Mouse (Mus musculus): ENCODE results near the gene Anks1. TPM values are rescaled to one million over a fixed set of nuclear protein-coding genes. Genes with fewer than 3 reads are reported as not detected.

Anks1 gene
- polyA plus RNA-seq, 1 experiment from 2014 or later, result 6.7 TPM

DNA sequence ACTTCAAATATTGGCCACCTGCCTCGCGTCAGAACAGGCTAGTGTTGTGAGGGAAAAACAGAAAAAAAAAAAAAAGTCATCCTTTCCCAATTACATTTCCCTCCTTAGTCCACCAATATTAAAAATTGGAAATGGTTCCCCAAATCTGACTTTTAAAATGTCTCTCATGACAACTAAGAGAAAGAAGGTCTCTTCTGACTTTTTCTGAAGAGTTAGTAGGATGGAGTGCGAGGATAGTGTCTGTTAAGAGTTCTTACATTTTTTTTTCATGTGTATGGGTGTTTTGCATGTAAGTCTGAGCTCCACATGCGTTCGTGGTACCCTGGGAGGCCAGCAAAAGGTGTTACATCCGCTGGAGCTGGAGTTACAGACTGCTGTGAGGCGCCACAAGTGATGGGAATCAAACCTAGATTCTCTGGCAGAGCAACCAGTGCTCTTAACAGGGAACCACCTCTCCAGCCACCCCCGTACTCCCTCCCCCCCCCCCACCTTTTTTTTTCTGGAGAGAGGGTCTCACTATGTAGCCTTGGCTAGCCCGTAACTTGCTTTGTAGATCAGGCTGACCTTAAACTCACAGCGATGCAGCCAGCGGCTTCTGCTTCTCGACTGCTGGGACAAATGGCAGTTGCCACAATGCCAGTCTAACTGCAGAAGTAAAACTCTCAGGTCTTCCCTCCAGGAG is 759 bp upstream of the Anks1 start:
- Histone ChIP-seq H3K27me3 (replicated peaks) (no peaks in the 10 kb centered on the region), H3K36me3 (peaks cover 17% of the 10 kb centered on the region), H3K4me1 (peaks cover 34% of the 10 kb centered on the region), H3K9me3 (replicated peaks) (no peaks in the 10 kb centered on the region), H3K4me3 (peak overlapping the region; percentile 91), H3K4me2 (peak overlapping the region; percentile 98), H3K27ac (peak overlapping the region; percentile 89), H3K9ac (peak overlapping the region; percentile 88)
- 1% methylated on average over 12 of the region's 12 CpGs for WGBS (ENCODE audit: insufficient replicate concordance)
- ATAC-seq, result peak; percentile 47; the same call in 1 of the 2 replicates

DNA sequence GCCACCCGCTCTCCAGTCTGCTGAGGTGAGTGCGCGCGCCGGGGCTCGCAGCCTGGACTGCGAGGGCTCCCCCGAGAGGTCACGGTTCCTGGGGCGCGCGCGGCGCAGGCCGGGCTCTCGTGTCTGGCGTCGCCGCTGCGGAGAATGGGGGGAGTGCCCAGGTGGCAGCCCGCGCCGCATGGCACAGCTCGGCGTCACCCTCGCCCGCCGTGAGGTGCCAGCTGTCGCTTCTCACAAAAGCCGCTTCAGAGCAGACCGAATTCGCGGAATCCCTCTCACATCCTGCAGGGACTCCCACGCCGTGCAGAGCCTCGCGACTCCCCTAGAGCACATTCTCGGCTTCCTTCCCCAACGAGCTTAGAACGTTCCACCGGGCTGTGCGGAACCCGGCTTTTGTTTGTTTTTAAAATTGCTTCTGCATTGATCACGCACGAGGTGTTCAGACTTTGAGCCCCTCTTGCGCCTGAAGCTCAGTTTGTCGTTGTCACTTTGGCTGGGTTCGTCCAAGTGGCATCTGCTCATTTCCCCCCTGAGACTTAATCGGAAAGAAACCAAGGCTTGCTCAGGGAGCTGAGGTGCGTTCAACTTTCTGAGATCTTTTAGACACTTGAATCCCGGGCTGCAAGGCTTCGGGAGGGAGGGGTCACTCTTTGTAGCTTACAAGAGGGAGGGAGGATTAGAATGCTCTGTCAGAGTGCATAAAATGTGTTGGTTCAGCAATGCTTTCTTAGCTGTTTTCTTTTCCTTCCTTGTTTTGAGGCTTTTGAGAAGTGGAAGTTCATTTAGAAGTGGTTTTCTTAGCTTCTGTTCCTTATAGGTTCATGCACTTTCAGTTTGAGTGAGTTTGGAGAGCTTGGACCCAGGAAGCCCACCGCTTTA is 755 bp downstream of the Anks1 start, which contains the start of gene Taf11:
Gene Taf11 (minus strand): TSS at position 223 of the 879 bp plus-strand sequence.
- H3K27ac ChIP-seq, result peak within 1 kb of the TSS; percentile 89
- no peaks in the 10 kb centered on the region for H3K27me3 ChIP-seq (replicated peaks)
- peak; percentile 49; the same call in 1 of the 2 replicates for ATAC-seq
- H3K9ac ChIP-seq, result peak within 1 kb of the TSS; percentile 88
- H3K9me3 ChIP-seq (replicated peaks), result no peaks in the 10 kb centered on the region
- H3K4me3 ChIP-seq, result peak within 1 kb of the TSS; percentile 91
- peaks cover 10% of the 10 kb centered on the region for H3K36me3 ChIP-seq
- peaks cover 34% of the 10 kb centered on the region for H3K4me1 ChIP-seq
- 1% methylated on average over 53 of the region's 53 CpGs for WGBS (ENCODE audit: insufficient replicate concordance)
- peak within 1 kb of the TSS; percentile 98 for H3K4me2 ChIP-seq

DNA sequence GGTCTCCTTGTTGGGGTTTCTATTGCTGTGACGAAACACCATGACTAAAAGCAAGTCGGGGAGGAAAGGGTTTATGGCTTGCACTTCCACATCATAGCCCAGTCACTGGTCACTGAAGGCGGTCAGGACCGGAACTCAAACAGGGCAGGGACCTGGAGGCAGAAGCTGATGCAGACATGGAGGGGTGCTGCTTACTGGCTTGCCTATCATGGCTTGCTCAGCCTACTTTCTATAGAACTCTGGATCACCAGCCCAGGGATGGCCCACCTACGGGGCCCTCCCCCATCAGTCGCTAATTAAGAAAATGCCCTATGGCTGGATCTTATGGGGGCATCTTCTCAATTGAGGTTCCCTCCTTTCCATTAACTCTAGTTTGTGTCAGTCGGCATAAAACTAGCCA is 2.3 kb downstream of the Anks1 start:
- no peak overlapping the region for H3K4me2 ChIP-seq
- no peak overlapping the region for H3K27ac ChIP-seq
- H3K9ac ChIP-seq, result no peak overlapping the region
- H3K4me1 ChIP-seq, result peaks cover 29% of the 10 kb centered on the region
- H3K9me3 ChIP-seq (replicated peaks), result no peaks in the 10 kb centered on the region
- WGBS (ENCODE audit: insufficient replicate concordance), result 75% methylated on average over 7 of the region's 7 CpGs
- no peak overlapping the region for H3K4me3 ChIP-seq
- H3K27me3 ChIP-seq (replicated peaks), result no peaks in the 10 kb centered on the region
- H3K36me3 ChIP-seq, result peaks cover 5% of the 10 kb centered on the region; the same call in 1 of the 2 replicates
- ATAC-seq, result no peak

GRCm38 (mm10) chr17:27914742-27915141 is 5.6 kb downstream of the Anks1 start:
- no peaks in the 10 kb centered on the region for H3K9me3 ChIP-seq (replicated peaks)
- H3K4me1 ChIP-seq, result peaks cover 21% of the 10 kb centered on the region
- no peak overlapping the region for H3K4me3 ChIP-seq
- H3K4me2 ChIP-seq, result no peak overlapping the region
- ATAC-seq, result no peak
- H3K27me3 ChIP-seq (replicated peaks), result no peaks in the 10 kb centered on the region
- H3K27ac ChIP-seq, result no peak overlapping the region
- no peak overlapping the region for H3K9ac ChIP-seq
- 76% methylated on average over 4 of the region's 4 CpGs for WGBS (ENCODE audit: insufficient replicate concordance)
- peaks cover 5% of the 10 kb centered on the region; the same call in 1 of the 2 replicates for H3K36me3 ChIP-seq

DNA sequence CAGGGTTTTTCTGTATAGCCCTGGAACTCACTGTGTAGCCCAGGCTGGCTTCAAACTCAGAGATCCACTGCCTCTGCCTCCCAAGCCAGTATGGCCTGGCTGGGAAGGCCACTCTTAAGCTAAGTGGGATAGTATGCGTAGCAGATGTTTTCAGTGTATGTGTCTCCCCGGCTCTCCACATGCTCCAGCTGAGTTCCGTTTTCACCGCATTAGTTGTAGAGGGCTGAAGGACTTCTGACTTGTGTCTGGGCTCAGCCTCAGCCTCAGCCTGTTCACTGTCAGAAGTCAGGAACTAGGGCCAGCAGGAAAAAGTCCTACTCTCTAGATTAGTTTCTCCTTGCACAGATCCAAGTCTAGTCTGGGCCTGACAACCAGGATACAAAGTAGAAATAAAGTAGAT is 7.3 kb downstream of the Anks1 start:
- Histone ChIP-seq H3K9ac (no peak overlapping the region), H3K36me3 (peaks cover 5% of the 10 kb centered on the region; the same call in 1 of the 2 replicates), H3K9me3 (replicated peaks) (no peaks in the 10 kb centered on the region), H3K4me1 (peaks cover 12% of the 10 kb centered on the region), H3K4me2 (no peak overlapping the region), H3K27me3 (replicated peaks) (no peaks in the 10 kb centered on the region), H3K4me3 (no peak overlapping the region), H3K27ac (no peak overlapping the region)
- no peak for ATAC-seq
- WGBS (ENCODE audit: insufficient replicate concordance), result 84% methylated on average over 4 of the region's 4 CpGs

DNA sequence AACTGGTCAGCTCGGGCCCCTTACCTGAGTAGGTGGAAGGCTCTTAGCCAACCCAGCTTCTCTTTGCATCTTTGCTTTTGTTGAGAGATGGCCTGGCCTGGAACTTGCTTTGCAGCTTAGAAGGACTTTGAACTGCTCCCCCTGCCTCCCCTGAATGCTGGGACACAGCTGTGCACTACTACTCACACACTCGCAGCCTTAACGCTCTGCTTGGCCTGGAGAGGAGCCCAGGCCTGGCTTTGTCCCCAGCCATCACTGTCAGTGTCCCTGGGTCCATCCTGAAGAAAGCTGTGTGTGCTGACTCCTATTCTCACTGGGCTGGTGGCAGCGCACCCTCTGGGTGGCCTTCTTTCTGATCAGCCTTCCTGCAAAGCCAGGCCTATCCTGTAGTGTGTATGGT is 11.6 kb downstream of the Anks1 start:
- peaks cover 19% of the 10 kb centered on the region for H3K4me1 ChIP-seq
- no peak overlapping the region for H3K9ac ChIP-seq
- H3K27me3 ChIP-seq (replicated peaks), result no peaks in the 10 kb centered on the region
- 71% methylated on average over 4 of the region's 4 CpGs for WGBS (ENCODE audit: insufficient replicate concordance)
- no peaks in the 10 kb centered on the region for H3K36me3 ChIP-seq
- H3K27ac ChIP-seq, result no peak overlapping the region
- H3K4me2 ChIP-seq, result no peak overlapping the region
- no peaks in the 10 kb centered on the region for H3K9me3 ChIP-seq (replicated peaks)
- no peak overlapping the region for H3K4me3 ChIP-seq
- ATAC-seq, result no peak

GRCm38 (mm10) chr17:27922174-27922712 is 13.1 kb downstream of the Anks1 start:
- no peaks in the 10 kb centered on the region for H3K27me3 ChIP-seq (replicated peaks)
- no peaks in the 10 kb centered on the region for H3K9me3 ChIP-seq (replicated peaks)
- H3K27ac ChIP-seq, result no peak overlapping the region
- 77% methylated on average over 11 of the region's 11 CpGs for WGBS (ENCODE audit: insufficient replicate concordance)
- H3K4me3 ChIP-seq, result no peak overlapping the region
- no peaks in the 10 kb centered on the region for H3K36me3 ChIP-seq
- peaks cover 19% of the 10 kb centered on the region for H3K4me1 ChIP-seq
- no peak overlapping the region for H3K9ac ChIP-seq
- no peak overlapping the region for H3K4me2 ChIP-seq
- no peak for ATAC-seq

DNA sequence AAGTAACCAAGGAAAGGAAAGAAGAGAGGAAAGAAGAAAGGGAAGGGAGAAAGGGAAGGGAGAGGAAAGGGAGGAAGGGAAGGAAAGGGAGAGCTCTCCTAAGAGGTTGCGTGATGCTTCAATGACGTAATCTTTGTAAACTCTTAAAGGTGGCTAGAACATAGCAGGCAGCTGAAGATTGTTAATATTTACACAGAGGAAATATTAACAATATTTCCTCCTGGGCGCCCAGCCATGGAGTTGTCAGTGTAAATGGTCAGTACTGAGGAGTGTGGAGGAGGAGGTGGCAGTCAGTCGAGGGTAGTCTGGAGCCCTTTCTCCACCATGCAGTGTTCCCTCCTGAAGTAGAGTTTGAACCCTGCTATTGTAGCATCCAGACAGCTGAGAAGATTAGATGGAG is 15.9 kb downstream of the Anks1 start:
- Histone ChIP-seq H3K36me3 (0 out of 2 replicates have a peak, but pooled peaks cover 6% of the 10 kb centered on the region), H3K4me3 (no peak overlapping the region), H3K4me2 (no peak overlapping the region), H3K27me3 (replicated peaks) (no peaks in the 10 kb centered on the region), H3K27ac (no peak overlapping the region), H3K9me3 (replicated peaks) (no peaks in the 10 kb centered on the region), H3K9ac (no peak overlapping the region), H3K4me1 (peaks cover 15% of the 10 kb centered on the region; the same call in 1 of the 2 replicates)
- WGBS (ENCODE audit: insufficient replicate concordance), result 82% methylated on average over 4 of the region's 4 CpGs
- no peak for ATAC-seq

DNA sequence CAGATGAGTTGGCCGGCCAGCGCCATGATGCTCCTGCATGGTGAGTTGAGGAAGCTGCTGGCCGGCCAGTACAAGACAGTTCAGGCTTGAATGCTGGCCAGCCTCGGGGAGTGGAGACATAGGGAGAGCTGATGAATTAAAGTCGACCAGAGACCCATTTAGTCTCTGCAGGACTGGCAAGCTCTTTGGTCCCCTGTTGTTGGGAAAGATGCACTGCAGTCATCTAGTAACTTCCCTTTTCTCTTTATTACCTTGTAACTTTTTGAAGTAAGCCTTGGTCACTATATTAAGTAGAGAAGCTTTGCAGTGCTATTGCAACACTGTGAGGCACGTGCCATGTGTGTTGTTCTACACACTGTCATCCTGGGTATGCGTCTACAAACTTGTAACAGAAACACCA is 16.4 kb downstream of the Anks1 start:
- Histone ChIP-seq H3K27ac (no peak overlapping the region), H3K36me3 (0 out of 2 replicates have a peak, but pooled peaks cover 6% of the 10 kb centered on the region), H3K4me1 (peaks cover 15% of the 10 kb centered on the region; the same call in 1 of the 2 replicates), H3K9me3 (replicated peaks) (no peaks in the 10 kb centered on the region), H3K4me3 (no peak overlapping the region), H3K4me2 (no peak overlapping the region), H3K27me3 (replicated peaks) (no peaks in the 10 kb centered on the region), H3K9ac (no peak overlapping the region)
- ATAC-seq, result no peak
- WGBS (ENCODE audit: insufficient replicate concordance), result 63% methylated on average over 7 of the region's 7 CpGs

DNA sequence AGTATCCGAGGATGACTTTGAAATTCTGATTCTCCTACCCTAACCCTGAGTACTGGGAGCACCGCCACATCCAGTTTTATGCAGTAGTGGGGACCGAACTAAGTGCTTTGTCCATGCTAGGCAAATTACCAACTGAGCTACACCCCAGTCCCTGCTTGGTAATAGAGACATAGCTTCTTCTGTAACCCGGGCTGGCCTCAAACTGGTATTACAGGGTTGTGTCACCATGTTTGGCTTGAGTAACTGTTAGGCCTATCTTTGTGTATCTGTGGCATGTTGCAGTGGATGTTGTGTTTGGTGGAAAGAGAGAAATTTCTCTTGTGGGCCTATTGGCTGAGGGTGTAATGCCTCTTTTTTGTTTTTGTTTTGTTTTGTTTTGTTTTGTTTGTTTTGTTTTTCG is 21.2 kb downstream of the Anks1 start:
- Histone ChIP-seq H3K9me3 (replicated peaks) (no peaks in the 10 kb centered on the region), H3K4me3 (no peak overlapping the region), H3K27ac (no peak overlapping the region), H3K27me3 (replicated peaks) (no peaks in the 10 kb centered on the region), H3K36me3 (0 out of 2 replicates have a peak, but pooled peaks cover 6% of the 10 kb centered on the region), H3K9ac (no peak overlapping the region), H3K4me2 (no peak overlapping the region), H3K4me1 (peaks cover 6% of the 10 kb centered on the region)
- WGBS (ENCODE audit: insufficient replicate concordance), result 75% methylated on average over 5 of the region's 5 CpGs
- no peak for ATAC-seq

DNA sequence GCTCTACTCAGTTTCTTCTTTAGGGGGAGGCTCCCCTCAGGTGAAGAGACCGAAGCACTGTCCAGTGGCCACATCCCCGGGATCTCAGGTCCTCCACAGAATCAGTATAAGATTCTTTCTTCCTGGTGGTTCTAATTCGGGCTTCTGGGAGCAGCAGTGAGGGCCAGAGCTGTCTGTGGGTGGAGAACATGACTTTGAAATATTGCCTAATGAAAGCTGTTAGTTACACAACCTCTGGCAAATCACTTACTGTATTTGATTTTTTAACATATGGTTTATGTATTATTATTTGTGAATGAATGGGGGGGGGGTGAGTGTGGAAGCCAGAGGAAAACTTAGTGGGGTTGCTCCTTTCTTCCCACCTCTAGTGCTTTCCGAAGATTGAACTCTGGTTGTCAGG is 22.7 kb downstream of the Anks1 start:
- Histone ChIP-seq H3K4me2 (no peak overlapping the region), H3K4me1 (peaks cover 13% of the 10 kb centered on the region), H3K27me3 (replicated peaks) (no peaks in the 10 kb centered on the region), H3K4me3 (no peak overlapping the region), H3K9ac (no peak overlapping the region), H3K9me3 (replicated peaks) (no peaks in the 10 kb centered on the region), H3K36me3 (0 out of 2 replicates have a peak, but pooled peaks cover 6% of the 10 kb centered on the region), H3K27ac (no peak overlapping the region)
- 78% methylated on average over 4 of the region's 4 CpGs for WGBS (ENCODE audit: insufficient replicate concordance)
- ATAC-seq, result no peak
